Mouse (Mus musculus) small intestine, adult 2 months (tissue): ENCODE data around the gene Vmn2r22. TPM values are rescaled to one million over a fixed set of nuclear protein-coding genes. Genes with fewer than 3 reads are reported as not detected.

Experiments used
- polyA plus RNA-seq: library from polyadenylated mRNA; depleted of rRNA; stranded (reverse); fragments of >200 nt; gene quantifications from 2 replicates; pipeline ENCODE4 v1.2.3, GENCODE M21; 2012; rRNA removed

The Vmn2r22 gene
- polyA plus RNA-seq, 1 experiment, result not detected

Other genes with a start within 250 kb of the Vmn2r22 start
- not detected in 2 replicates for gene Vmn2r20, start 232.6 kb downstream of the Vmn2r22 start, polyA plus RNA-seq
- not detected in 2 replicates for gene Vmn2r21, start 117.3 kb downstream of the Vmn2r22 start, polyA plus RNA-seq
- gene Vmn2r23, start 51.9 kb upstream of the Vmn2r22 start, polyA plus RNA-seq, result not detected in 2 replicates
- not detected in 2 replicates for gene Vmn2r24, start 128.2 kb upstream of the Vmn2r22 start, polyA plus RNA-seq
- gene Vmn2r25, start 202.7 kb upstream of the Vmn2r22 start, polyA plus RNA-seq, result not detected in 2 replicates